Mouse (Mus musculus) layer of hippocampus, postnatal 14 days (tissue): Measurements from ENCODE around the gene Nkg7. TPM values are rescaled to one million over a fixed set of nuclear protein-coding genes. Genes with fewer than 3 reads are reported as not detected.

Experiments
- microRNA-seq, 2 experiments: library from miRNA; unstranded; fragments of <30 nt; microRNA quantifications; one replicate each; pipeline ENCODE4 v1.2.0; 2021
- total RNA-seq, 2 experiments: library from RNA; stranded (reverse); gene quantifications; 2 replicates each; pipeline ENCODE4 v1.2.3; 2021

Gene Nkg7
- total RNA-seq, 2 experiments from 2014 or later = not detected

Small RNA genes lying within 50 kb of the gene (microRNA-seq; reads per million reads assigned to microRNA genes)
- gene Mir7051 = 0.28 to 1.1 reads per million in 2 experiments

Other genes starting within 250 kb of the Nkg7 start
- gene Zfp715, start 123.8 kb upstream of the Nkg7 start, total RNA-seq = 10 to 100 TPM; 20.0 to 22.0 TPM
- under 1 TPM; 0.69 to 0.92 TPM for gene Siglecf, start 85.7 kb upstream of the Nkg7 start, total RNA-seq
- gene Siglecg, start 28.9 kb upstream of the Nkg7 start, total RNA-seq = under 1 TPM in 1 of 2 experiments, not detected in 1; 0.35 TPM
- not detected for gene Lim2, start 9.4 kb upstream of the Nkg7 start, total RNA-seq
- not detected for gene Cldnd2, start 3.7 kb downstream of the Nkg7 start, total RNA-seq
- gene Etfb, start 7.0 kb downstream of the Nkg7 start, total RNA-seq = 10 to 100 TPM; 65.6 to 75.0 TPM
- 1 to 10 TPM in 1 of 2 experiments, under 1 TPM in 1; 0.93 to 1.1 TPM for gene Gm45233, start 7.1 kb downstream of the Nkg7 start, total RNA-seq
- 1 to 10 TPM; 2.6 to 3.5 TPM for gene Vsig10l, start 26.1 kb downstream of the Nkg7 start, total RNA-seq
- 10 to 100 TPM; 43.2 to 45.0 TPM for gene Iglon5, start 53.0 kb downstream of the Nkg7 start, total RNA-seq
- not detected for gene 4931406B18Rik, start 68.9 kb downstream of the Nkg7 start, total RNA-seq
- 1 to 10 TPM; 6.5 to 6.8 TPM for gene Cd33, start 107.4 kb downstream of the Nkg7 start, total RNA-seq
- 1 to 10 TPM; 5.9 to 6.5 TPM for gene Zfp658, start 125.2 kb downstream of the Nkg7 start, total RNA-seq
- gene Zfp719, start 142.5 kb downstream of the Nkg7 start, total RNA-seq = 10 to 100 TPM; 20.5 to 25.1 TPM
- gene Zfp819, start 170.1 kb downstream of the Nkg7 start, total RNA-seq = under 1 TPM in 1 of 2 experiments, not detected in 1; 0.39 TPM
- gene Ceacam18, start 197.6 kb downstream of the Nkg7 start, total RNA-seq = under 1 TPM; 0.19 to 0.28 TPM
- 1 to 10 TPM in 1 of 2 experiments, under 1 TPM in 1; 0.74 to 1.7 TPM for gene Siglece, start 223.1 kb downstream of the Nkg7 start, total RNA-seq
- gene Ctu1, start 234.9 kb downstream of the Nkg7 start, total RNA-seq = 10 to 100 TPM in 1 of 2 experiments, 1 to 10 TPM in 1; 9.9 to 12.6 TPM